7 mouse cellular contexts compared by ENCODE assay signal in genomic region chr2:164168571-164168946, GRCm38 (mm10). TPM values are rescaled to one million over a fixed set of nuclear protein-coding genes. Genes with fewer than 3 reads are reported as not detected.
DNase-seq lines count a peak whose midpoint lies in the region; ATAC-seq and TF ChIP-seq lines count a peak whose summit lies in the region.

No protein-coding gene starts in this region.

- H3K4me3 ChIP-seq in lung, embryonic 14.5 days (ENCODE audit: low read depth, low read length): peak overlapping the region; percentile 35
- H3K4me3 ChIP-seq in hindbrain, embryonic 13.5 days: peak overlapping the region; percentile 42

- TF ChIP-seq CTCF in lung, embryonic 14.5 days (IDR thresholded peaks at IDR 0.05; ENCODE audit: low read depth): peak; percentile 25; the same call in 1 of the 2 replicates

- H3K36me3 ChIP-seq in lung, embryonic 14.5 days (ENCODE audit: insufficient read depth): no peaks in the 10 kb centered on the region
- H3K36me3 ChIP-seq in hindbrain, embryonic 13.5 days: no peaks in the 10 kb centered on the region

- no peak overlapping the region for H3K9ac ChIP-seq in lung, embryonic 14.5 days
- H3K9ac ChIP-seq in hindbrain, embryonic 13.5 days: peak overlapping the region; percentile 60; the same call in 1 of the 2 replicates

- H3K4me2 ChIP-seq in lung, embryonic 14.5 days: peak overlapping the region; percentile 62
- peak overlapping the region; percentile 65 for H3K4me2 ChIP-seq in hindbrain, embryonic 13.5 days

- peak; percentile 46 for DNase-seq in lung, embryonic 14.5 days
- no peak for DNase-seq in lung, postnatal 10 days
- peak; percentile 66 for DNase-seq in testis, postnatal 14 days (ENCODE audit: low spot score)
- no peak for DNase-seq in cerebellum, adult 8-10 months

- 9% methylated on average over 42 of the region's 42 CpGs for WGBS in lung, embryonic 14.5 days
- WGBS in hindbrain, embryonic 13.5 days: 13% methylated on average over 42 of the region's 42 CpGs

- peaks cover 65% of the 10 kb centered on the region for H3K27me3 ChIP-seq in lung, embryonic 14.5 days (ENCODE audit: insufficient read depth, low read length)
- H3K27me3 ChIP-seq in hindbrain, embryonic 13.5 days: peaks cover 86% of the 10 kb centered on the region

- ATAC-seq in lung, embryonic 14.5 days (ENCODE audit: insufficient read depth): peak; percentile 44; the same call in 1 of the 2 replicates
- peak; percentile 39 for ATAC-seq in common myeloid progenitor, adult 5-6 weeks (replicated peaks; ENCODE audit: low read depth, poor library complexity, severe bottlenecking)
- ATAC-seq in hindbrain, embryonic 13.5 days (ENCODE audit: low FRiP score): 0 out of 2 replicates have a peak, but pooled peaks have one; percentile 36
- ATAC-seq in megakaryocyte progenitor cell, adult 5-6 weeks (replicated peaks; ENCODE audit: poor library complexity): peak; percentile 60

- H3K9me3 ChIP-seq in lung, embryonic 14.5 days (ENCODE audit: low read depth, low read length): no peaks in the 10 kb centered on the region
- no peaks in the 10 kb centered on the region for H3K9me3 ChIP-seq in hindbrain, embryonic 13.5 days

- no peaks in the 10 kb centered on the region for H3K4me1 ChIP-seq in lung, embryonic 14.5 days (ENCODE audit: insufficient read depth)
- peaks cover 29% of the 10 kb centered on the region for H3K4me1 ChIP-seq in hindbrain, embryonic 13.5 days (replicated peaks)

- no peak overlapping the region for H3K27ac ChIP-seq in lung, embryonic 14.5 days (ENCODE audit: low read depth)
- no peak overlapping the region for H3K27ac ChIP-seq in hindbrain, embryonic 13.5 days

RNA-seq across cellular contexts. Expression of gene Kcns1, which starts 2.4 kb away (rescaled TPM):
- polyA plus RNA-seq in lung, embryonic 14.5 days (2014; fragmentation: Nextera tagmentation; extraction: Ambion mirVana): not detected in 2 replicates
- 0.59 TPM in 1 of 2 replicates, not detected in the other for total RNA-seq in common myeloid progenitor, adult 5-6 weeks (2017)
- 0.17 and 0.41 TPM in 2 replicates for polyA plus RNA-seq in hindbrain, embryonic 13.5 days (2015; fragmentation: Nextera tagmentation; extraction: Ambion mirVana)
- 0.05 TPM in 1 of 2 replicates, not detected in the other for total RNA-seq in megakaryocyte progenitor cell, adult 5-6 weeks (2015)
- 0.08 and 0.17 TPM in 2 replicates for total RNA-seq in megakaryocyte progenitor cell, adult 5-6 weeks (2017)

RNA-seq across cellular contexts. Expression of gene Wfdc5, which starts 14.0 kb away (rescaled TPM):
- polyA plus RNA-seq in lung, embryonic 14.5 days (2014; fragmentation: Nextera tagmentation; extraction: Ambion mirVana): not detected in 2 replicates
- not detected in 2 replicates for total RNA-seq in common myeloid progenitor, adult 5-6 weeks (2017)
- polyA plus RNA-seq in hindbrain, embryonic 13.5 days (2015; fragmentation: Nextera tagmentation; extraction: Ambion mirVana): not detected in 2 replicates
- total RNA-seq in megakaryocyte progenitor cell, adult 5-6 weeks (2015): not detected in 2 replicates
- not detected in 2 replicates for total RNA-seq in megakaryocyte progenitor cell, adult 5-6 weeks (2017)

RNA-seq across cellular contexts. Expression of gene Wfdc12, which starts 21.8 kb away (rescaled TPM):
- polyA plus RNA-seq in lung, embryonic 14.5 days (2014; fragmentation: Nextera tagmentation; extraction: Ambion mirVana): not detected in 2 replicates
- total RNA-seq in common myeloid progenitor, adult 5-6 weeks (2017): not detected in 2 replicates
- not detected in 2 replicates for polyA plus RNA-seq in hindbrain, embryonic 13.5 days (2015; fragmentation: Nextera tagmentation; extraction: Ambion mirVana)
- total RNA-seq in megakaryocyte progenitor cell, adult 5-6 weeks (2015): not detected in 2 replicates
- total RNA-seq in megakaryocyte progenitor cell, adult 5-6 weeks (2017): not detected in 2 replicates

RNA-seq across cellular contexts. Expression of gene Wfdc15a, which starts 31.4 kb away (rescaled TPM):
- polyA plus RNA-seq in lung, embryonic 14.5 days (2014; fragmentation: Nextera tagmentation; extraction: Ambion mirVana): not detected in 2 replicates
- total RNA-seq in common myeloid progenitor, adult 5-6 weeks (2017): not detected in 2 replicates
- not detected in 2 replicates for polyA plus RNA-seq in hindbrain, embryonic 13.5 days (2015; fragmentation: Nextera tagmentation; extraction: Ambion mirVana)
- total RNA-seq in megakaryocyte progenitor cell, adult 5-6 weeks (2015): not detected in 2 replicates
- total RNA-seq in megakaryocyte progenitor cell, adult 5-6 weeks (2017): not detected in 2 replicates

RNA-seq across cellular contexts. Expression of gene Wfdc15b, which starts 52.9 kb away (rescaled TPM):
- polyA plus RNA-seq in lung, embryonic 14.5 days (2014; fragmentation: Nextera tagmentation; extraction: Ambion mirVana): not detected in 2 replicates
- total RNA-seq in common myeloid progenitor, adult 5-6 weeks (2017): not detected in 2 replicates
- not detected in 2 replicates for polyA plus RNA-seq in hindbrain, embryonic 13.5 days (2015; fragmentation: Nextera tagmentation; extraction: Ambion mirVana)
- total RNA-seq in megakaryocyte progenitor cell, adult 5-6 weeks (2015): not detected in 2 replicates
- total RNA-seq in megakaryocyte progenitor cell, adult 5-6 weeks (2017): not detected in 2 replicates

Comparison
In these comparisons a context has a peak if more than half of its experiments do, and no peak if none do; other contexts are left out.
1. DNase-seq: peak in lung, embryonic 14.5 days (single experiment) and testis, postnatal 14 days (single experiment); none in lung, postnatal 10 days (single experiment) and cerebellum, adult 8-10 months (single experiment).
2. Peak in every context shown above with its lines, with median percentiles within 50 percentile points of each other: ATAC-seq.